Mouse (Mus musculus) limb, embryonic 14.5 days (tissue): Measurements from ENCODE around the gene Gm45062. TPM values are rescaled to one million over a fixed set of nuclear protein-coding genes. Genes with fewer than 3 reads are reported as not detected.

Experiments used
- ATAC-seq: fragments of 200-750 bp; cut with Nextera tagmentation; 2 replicates; pipeline ENCODE4 v1.8.0; 2017; ENCODE audit warnings: low read depth, moderate number of reproducible peaks, moderate TSS enrichment; ENCODE audit not compliant: low FRiP score
- DNase-seq: peaks from one replicate; pipeline ENCODE4 v3.0.0-alpha.2; 2015; ENCODE audit warnings: low spot score
- H3K27ac ChIP-seq: fragments of 300-500 bp; sonication (generic); replicated peaks from 2 replicates; pipeline ENCODE4 v1.5.1; 2014; ENCODE audit warnings: low read depth, mild to moderate bottlenecking, low read length, moderate library complexity, mixed read lengths
- H3K27me3 ChIP-seq: fragments of 300-500 bp; sonication (generic); 2 replicates; pipeline ENCODE4 v1.6.1; 2014; ENCODE audit warnings: low read length, mixed read lengths; ENCODE audit not compliant: control insufficient read depth, insufficient read depth
- H3K36me3 ChIP-seq: fragments of 300-500 bp; sonication (generic); 2 replicates; pipeline ENCODE4 v1.6.1; 2014; ENCODE audit warnings: mild to moderate bottlenecking, low read length, moderate library complexity, mixed read lengths; ENCODE audit not compliant: control insufficient read depth, insufficient read depth
- H3K4me1 ChIP-seq: fragments of 300-500 bp; sonication (generic); 2 replicates; pipeline ENCODE4 v1.6.1; 2014; ENCODE audit warnings: antibody characterized with exemption, low read length, mixed read lengths; ENCODE audit not compliant: control insufficient read depth, insufficient read depth
- H3K4me2 ChIP-seq: fragments of 300-500 bp; sonication (generic); replicated peaks from 2 replicates; pipeline ENCODE4 v1.6.1; 2014; ENCODE audit warnings: low read depth, mild to moderate bottlenecking, low read length, moderate library complexity; ENCODE audit not compliant: severe bottlenecking
- H3K4me3 ChIP-seq: fragments of 300-500 bp; sonication (generic); replicated peaks from 2 replicates; pipeline ENCODE4 v1.5.1; 2014; ENCODE audit warnings: low read length
- H3K9ac ChIP-seq: fragments of 300-500 bp; sonication (generic); 2 replicates; pipeline ENCODE4 v1.6.1; 2014; ENCODE audit warnings: mild to moderate bottlenecking, low read depth, low read length, moderate library complexity; ENCODE audit not compliant: severe bottlenecking
- H3K9me3 ChIP-seq: fragments of 300-500 bp; sonication (generic); 2 replicates; pipeline ENCODE4 v1.6.1; 2016; ENCODE audit warnings: low read length; ENCODE audit not compliant: control insufficient read depth
- POLR2A ChIP-seq: fragments of 200-500 bp; IDR thresholded peaks from 2 replicates; pipeline ENCODE4 v1.8.0; 2012; ENCODE audit warnings: inconsistent platforms, mild to moderate bottlenecking, moderate library complexity, borderline replicate concordance; ENCODE audit not compliant: insufficient read depth, insufficient read length; ENCODE audit errors: extremely low read depth
- WGBS: fragments of 180-500 bp; shearing (Covaris S2); extraction: QIAGEN DNeasy Blood & Tissue Kit; methylation state at CpG from one replicate; pipeline ENCODE4 v1.1.7; 2014; 5-methylcytosine and 5-hydroxymethylcytosine counted together
- polyA plus RNA-seq, 2 experiments: library from polyadenylated mRNA; depleted of rRNA in 1 of 2; stranded (reverse) in 1 of 2; unstranded in 1 of 2; fragments of >200 nt; fragmentation: Nextera tagmentation in 1 of 2; extraction: Ambion mirVana in 1 of 2; gene quantifications; 2 replicates each; pipeline versions ENCODE4 v1.2.1 to v1.2.3; 2012 to 2014

Gm45062 gene
- polyA plus RNA-seq, 2 experiments = 8.7 to 14.7 TPM

DNA sequence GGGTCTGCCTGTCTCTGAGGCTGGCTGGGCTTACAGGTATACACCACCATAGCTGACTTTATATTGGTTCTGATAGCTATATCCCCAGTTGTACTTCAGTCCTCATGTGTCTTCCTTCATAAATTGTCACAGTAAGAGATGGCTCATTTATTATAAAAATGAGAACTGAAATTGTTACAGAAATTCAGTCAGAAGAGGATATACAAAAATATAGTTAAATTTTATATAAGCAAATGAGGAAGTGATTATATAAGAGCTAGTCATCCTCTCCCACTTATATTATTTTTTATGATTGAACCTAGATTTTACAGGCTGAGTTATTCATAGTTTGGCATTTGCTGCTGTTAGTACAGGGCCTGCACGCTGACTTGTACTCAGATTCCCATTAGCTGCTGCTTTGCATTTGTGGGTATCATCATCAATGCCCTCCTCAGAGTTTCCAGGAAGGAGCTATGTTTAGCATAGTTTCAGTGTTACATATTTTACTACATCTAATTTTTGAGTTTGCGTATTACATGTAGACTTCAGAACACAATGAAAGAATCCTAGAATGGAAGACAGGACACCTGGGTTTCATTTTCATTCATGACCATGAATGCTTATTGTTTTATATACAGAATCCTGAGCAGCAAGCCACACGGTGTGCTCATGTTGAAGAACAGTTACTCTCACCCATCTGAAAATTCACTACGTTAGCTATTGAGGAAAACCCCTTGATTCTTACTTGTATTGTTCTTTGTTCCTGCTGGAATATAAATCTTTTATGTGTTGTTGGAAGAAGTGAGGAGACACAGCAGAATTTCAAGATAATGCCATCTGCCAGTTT is 29.7 kb downstream of the Gm45062 start:
- ATAC-seq = no peak
- TF ChIP-seq POLR2A = no peak
- WGBS = 69% methylated on average over 4 of the region's 4 CpGs

DNA sequence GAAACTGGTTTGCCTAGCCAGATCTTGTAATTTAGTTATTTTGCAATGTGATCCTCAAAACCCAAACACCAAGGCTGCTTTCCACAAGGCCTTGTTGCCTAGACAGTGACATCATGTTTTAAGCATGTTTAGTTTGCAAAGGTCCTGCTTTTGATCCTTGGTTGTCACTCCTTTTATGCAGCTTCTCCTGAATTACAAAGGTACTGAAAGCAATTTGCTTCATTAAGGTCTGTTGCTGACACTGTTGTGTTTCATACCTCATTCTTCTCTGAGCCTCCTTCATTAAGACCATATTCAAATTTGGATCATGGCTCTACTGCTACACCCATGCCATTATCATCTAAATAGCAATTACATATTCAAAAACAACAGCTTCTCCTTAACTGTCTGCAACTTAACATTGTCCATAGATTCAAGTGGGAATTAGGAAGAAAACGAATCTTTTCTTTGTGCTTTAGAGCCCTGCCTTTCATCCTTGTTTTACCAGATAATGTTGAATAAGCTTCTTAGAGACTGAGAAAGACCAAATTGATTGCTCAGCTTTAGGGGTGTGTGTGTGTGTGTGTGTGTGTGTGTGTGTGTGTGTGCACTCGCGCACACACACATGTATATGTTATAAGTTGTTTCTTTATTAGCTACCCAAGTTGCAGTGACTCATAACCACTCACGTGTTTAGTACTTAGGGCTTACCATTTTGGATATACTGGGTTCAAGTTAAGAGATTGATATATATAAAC is 35.0 kb downstream of the Gm45062 start:
- H3K36me3 ChIP-seq = no peaks in the 10 kb centered on the region
- H3K9me3 ChIP-seq = no peaks in the 10 kb centered on the region
- H3K4me3 ChIP-seq = no peak overlapping the region
- no peak overlapping the region for H3K9ac ChIP-seq
- no peak overlapping the region for H3K4me2 ChIP-seq
- no peak for ATAC-seq
- DNase-seq = no peak
- H3K4me1 ChIP-seq = no peaks in the 10 kb centered on the region; the same call in 1 of the 2 replicates
- no peak for TF ChIP-seq POLR2A
- no peaks in the 10 kb centered on the region for H3K27me3 ChIP-seq
- no peak overlapping the region for H3K27ac ChIP-seq
- 84% methylated on average over 4 of the region's 4 CpGs for WGBS

More for the DNA sequence above, 29.7 kb downstream of the Gm45062 start:
- no peak overlapping the region for H3K27ac ChIP-seq
- H3K36me3 ChIP-seq = no peaks in the 10 kb centered on the region
- no peak overlapping the region for H3K4me3 ChIP-seq
- H3K4me1 ChIP-seq = no peaks in the 10 kb centered on the region; the same call in 1 of the 2 replicates
- DNase-seq = no peak
- no peaks in the 10 kb centered on the region for H3K9me3 ChIP-seq
- H3K9ac ChIP-seq = no peak overlapping the region
- H3K4me2 ChIP-seq = no peak overlapping the region
- H3K27me3 ChIP-seq = no peaks in the 10 kb centered on the region

DNA sequence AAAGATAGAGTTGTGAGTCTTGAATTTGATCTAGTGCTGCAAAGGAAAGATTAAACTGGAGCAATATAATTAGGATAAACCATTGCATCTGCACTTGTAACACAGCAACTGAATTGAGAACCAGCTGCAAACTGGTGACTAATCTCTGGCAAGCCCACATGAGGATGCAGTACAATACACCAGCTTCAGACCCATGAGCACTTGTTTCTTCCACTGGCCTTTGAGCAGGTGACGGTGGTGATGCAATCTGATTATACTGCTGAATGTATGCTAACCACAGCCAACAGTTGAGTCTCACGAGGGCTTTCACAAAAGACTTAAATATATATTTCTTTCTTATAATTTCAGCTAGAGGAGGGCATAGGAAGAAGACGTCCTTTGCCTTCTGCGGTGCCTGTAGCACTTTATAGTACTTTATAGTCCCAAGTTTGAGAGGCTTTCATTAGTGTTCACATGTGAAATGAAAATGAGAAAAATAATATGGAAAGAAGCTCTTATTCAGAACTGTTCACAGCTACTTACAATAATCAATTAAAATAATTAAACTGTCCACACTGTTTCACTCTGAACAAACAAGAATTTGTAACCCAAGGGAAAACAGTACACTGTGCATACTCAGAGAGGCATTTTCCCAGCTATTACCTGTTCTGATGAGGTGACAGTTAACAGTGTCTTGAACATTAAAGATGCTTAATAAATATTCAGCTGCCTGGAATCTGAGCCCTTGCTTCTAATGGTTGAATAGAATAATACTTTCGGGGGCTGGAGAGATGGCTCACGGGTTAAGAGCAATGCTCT is 40.0 kb downstream of the Gm45062 start:
- no peaks in the 10 kb centered on the region for H3K9me3 ChIP-seq
- H3K4me3 ChIP-seq = no peak overlapping the region
- WGBS = 79% methylated on average over 6 of the region's 6 CpGs
- no peak for TF ChIP-seq POLR2A
- no peak overlapping the region for H3K27ac ChIP-seq
- no peak overlapping the region for H3K4me2 ChIP-seq
- H3K36me3 ChIP-seq = no peaks in the 10 kb centered on the region
- H3K27me3 ChIP-seq = no peaks in the 10 kb centered on the region
- no peak for DNase-seq
- no peak for ATAC-seq
- no peaks in the 10 kb centered on the region for H3K4me1 ChIP-seq
- no peak overlapping the region for H3K9ac ChIP-seq

DNA sequence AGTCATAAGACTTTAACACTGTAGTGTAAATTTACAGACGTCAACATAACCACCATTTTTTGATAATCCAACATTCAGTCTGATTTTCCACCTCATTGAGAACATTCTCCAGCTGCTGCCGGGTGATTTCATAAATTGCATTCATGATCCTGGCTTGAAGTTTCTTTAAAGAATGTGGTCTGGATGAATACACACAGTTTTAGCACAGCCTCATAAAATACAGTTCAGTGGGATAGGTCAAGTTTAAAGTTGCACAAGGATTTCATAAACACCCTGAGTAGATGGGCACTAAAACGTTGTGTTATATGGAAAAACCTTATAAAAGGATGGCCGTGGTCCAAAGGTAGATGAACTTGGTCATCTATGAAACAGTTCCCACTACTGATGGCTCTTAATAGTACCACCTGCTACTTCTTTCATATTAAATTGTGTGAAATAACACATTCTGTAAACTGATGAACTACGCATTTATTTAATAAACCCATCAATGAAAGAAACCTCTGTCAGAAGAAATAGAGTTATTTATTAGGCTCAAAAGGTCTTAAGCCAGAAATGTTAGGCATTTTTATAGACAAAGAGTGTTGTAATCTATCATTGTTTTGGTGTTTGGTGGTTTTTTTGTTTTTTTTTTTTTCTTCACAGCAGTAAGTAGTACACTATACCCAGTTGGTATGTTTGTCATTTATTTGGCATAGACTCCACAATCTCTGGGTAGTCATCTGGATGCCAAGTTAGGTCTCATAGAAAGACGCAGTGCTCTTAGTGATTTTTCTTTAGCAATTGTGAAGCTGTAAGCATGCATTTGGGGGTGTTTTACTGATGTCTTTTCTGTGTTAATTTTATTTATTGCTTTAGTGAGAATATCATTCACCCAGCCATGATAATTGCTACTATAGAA is 48.9 kb downstream of the Gm45062 start:
- Histone ChIP-seq H3K4me2 (no peak overlapping the region), H3K9ac (no peak overlapping the region), H3K4me1 (peaks cover 4% of the 10 kb centered on the region; the same call in 1 of the 2 replicates), H3K27me3 (no peaks in the 10 kb centered on the region), H3K4me3 (no peak overlapping the region), H3K36me3 (no peaks in the 10 kb centered on the region), H3K27ac (no peak overlapping the region), H3K9me3 (no peaks in the 10 kb centered on the region)
- DNase-seq (peak; percentile 72), ATAC-seq (peak; percentile 85)
- 27% methylated on average over 6 of the region's 6 CpGs for WGBS
- no peak for TF ChIP-seq POLR2A
